Mouse (Mus musculus) induced T-regulatory cell, adult 2 months (primary cell): ENCODE measurements around the gene Ninl.

ENCODE experiments used
- DNase-seq: peaks from one replicate; pipeline ENCODE4 v3.0.0-alpha.2; 2012; ENCODE audit warnings: low read depth

Ninl gene

GRCm38 (mm10) chr2:150997618-150998017 is 41.6 kb downstream of the Ninl start:
- DNase-seq: no peak

- no peak for DNase-seq
Measured at GRCm38 (mm10) chr2:150995324-150995723, 43.9 kb downstream of the Ninl start.

- DNase-seq: no peak
Measured at GRCm38 (mm10) chr2:150991050-150991449, 48.1 kb downstream of the Ninl start.

DNA sequence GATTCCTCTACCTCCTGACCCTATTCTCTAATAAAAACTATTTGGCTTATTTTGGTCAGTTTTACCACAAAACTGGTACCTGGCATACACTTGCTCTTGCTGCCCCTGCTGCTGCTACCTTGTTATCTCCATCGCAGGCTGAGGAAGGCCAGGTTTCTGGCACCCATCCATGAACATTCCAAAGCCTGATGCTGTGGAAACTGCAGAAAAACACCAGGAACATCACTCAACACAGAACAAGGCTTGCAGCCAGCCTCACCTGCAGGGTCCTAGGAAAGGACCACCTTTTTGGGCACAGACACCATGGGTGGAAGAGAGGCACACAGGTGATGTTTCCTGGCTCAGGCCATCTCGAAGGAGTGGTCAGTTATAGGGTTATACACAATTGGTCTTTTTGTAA is 48.7 kb downstream of the Ninl start:
- DNase-seq: no peak

DNA sequence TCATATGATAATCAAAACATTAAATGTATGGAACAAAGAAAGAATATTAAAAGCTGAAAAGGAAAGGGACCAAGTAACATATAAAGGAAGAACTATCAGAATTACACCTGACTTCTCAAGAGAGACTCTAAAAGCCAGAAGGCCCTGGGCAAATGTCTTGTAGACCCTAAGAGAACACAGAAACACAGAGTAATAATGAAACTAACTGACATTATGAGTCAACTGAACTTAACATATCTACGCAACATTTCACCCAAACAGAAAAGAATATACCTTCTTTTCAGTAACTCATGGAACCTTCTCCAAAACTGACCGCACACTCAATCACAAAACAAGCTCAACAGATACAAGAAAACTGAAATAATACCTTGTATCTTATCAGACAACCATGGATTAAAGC is 53.8 kb downstream of the Ninl start:
- DNase-seq: no peak

- no peak for DNase-seq
Measured at GRCm38 (mm10) chr2:150982051-150982450, 57.1 kb downstream of the Ninl start.

DNA sequence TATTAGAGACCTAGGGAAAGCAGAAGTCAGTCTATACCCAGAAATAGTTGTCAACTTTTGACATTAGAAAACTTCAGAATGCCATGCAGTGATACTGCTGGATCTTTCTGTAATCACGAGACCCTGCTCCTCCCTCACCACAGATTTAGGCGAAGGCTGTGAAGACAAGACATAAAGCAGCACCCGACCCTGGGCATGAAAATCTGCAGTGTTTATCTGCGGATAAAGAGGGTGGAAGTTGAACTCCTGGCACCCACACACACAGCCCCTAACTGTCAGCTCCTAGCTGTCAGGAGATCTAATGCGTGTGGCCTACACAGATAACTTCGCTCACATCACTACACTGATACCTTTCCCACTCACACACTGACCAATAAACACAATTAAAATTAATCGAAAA is 57.7 kb downstream of the Ninl start:
- no peak for DNase-seq

DNA sequence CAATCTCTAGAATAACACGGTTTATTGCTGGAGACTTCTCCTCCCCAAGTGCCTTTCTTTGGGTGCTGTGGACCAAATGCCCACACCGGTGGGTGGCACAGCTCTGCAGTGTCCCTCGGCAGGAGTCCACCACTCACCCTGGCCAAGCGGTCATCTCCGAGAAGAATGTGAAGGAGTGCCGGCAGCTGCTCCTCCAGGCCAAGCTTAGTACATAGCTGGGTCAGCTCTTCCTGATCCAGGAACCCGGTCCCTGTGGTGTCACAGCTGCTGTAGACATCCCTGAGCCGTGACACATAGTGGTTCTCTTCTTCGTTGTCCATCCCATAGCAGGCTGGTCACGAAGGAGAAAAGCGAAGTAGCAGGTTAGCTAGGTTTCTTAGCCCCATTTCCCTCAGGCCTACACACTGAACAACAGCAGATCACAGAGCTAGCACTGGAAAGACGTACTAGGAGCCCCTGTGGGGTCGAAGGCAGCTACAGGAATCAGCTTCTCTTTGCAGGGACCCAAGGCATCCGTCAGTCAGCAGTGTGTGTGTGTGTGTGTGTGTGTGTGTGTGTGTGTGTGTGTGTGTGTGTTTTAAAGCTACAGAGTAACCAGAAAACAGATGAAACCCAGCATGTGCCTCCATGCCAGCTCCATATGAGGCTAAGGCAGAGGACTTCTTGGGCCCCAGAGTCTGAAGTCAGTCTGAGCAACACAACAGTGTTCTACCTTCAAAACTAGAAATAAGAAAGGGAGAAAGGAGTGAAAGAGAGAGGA is 59.1 kb downstream of the Ninl start:
- DNase-seq: no peak

DNA sequence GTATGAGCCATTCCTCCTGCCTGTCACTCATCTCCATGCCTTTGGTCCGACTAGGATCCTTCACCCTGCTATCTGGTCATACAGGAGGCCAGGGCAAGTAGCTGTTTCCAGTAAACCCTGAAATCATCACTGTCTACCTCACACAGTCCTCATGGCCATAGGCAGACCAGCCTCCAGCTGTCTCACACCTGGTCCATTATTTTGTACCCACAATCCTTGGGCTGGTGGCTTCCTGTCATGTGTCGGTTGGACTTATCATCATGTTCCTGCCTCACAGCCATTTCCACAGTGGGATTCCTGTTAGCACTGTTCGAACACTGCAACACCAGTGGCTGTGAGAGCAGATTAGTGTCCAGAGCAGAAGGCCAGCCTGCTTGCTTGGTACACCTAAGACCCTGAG is 60.4 kb downstream of the Ninl start:
- no peak for DNase-seq

DNA sequence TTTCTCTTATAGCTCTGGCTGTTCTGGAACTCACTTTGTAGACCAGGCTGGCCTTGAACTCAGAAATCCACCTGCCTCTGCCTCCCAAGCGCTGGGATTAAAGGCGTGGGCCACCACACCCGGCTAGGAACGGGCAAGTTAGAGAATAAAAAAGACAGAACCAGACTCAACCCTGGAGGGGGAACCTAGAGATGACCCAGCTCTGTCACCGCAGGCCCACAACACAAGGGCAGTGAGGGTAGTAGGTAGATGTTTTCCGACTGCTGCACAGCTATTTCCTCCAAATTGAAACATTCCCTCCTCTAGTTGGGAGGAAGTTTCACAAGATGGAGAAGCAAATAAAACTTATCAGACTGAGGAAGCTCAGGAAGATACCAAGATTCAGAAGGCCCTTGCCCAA is 61.5 kb downstream of the Ninl start:
- DNase-seq: no peak

DNA sequence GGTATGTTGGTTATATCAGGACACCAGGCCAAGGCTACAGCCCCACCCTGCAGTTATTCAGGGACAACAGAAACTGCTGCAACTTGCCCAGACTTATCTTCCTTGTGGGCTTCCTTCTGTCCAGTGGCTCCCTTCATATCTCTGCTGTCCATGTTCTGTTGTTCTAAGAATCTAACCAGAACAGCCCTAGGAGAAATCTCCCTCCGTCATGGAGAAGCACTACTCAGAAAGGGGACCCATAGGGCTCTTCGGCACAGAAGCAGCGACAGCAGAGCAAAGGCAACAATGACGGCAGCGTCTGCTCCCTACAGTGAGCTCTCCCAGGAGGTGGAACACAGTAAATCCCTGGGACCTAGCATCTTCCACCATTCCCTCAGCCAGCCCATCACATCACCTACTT is 62.3 kb downstream of the Ninl start:
- no peak for DNase-seq

DNA sequence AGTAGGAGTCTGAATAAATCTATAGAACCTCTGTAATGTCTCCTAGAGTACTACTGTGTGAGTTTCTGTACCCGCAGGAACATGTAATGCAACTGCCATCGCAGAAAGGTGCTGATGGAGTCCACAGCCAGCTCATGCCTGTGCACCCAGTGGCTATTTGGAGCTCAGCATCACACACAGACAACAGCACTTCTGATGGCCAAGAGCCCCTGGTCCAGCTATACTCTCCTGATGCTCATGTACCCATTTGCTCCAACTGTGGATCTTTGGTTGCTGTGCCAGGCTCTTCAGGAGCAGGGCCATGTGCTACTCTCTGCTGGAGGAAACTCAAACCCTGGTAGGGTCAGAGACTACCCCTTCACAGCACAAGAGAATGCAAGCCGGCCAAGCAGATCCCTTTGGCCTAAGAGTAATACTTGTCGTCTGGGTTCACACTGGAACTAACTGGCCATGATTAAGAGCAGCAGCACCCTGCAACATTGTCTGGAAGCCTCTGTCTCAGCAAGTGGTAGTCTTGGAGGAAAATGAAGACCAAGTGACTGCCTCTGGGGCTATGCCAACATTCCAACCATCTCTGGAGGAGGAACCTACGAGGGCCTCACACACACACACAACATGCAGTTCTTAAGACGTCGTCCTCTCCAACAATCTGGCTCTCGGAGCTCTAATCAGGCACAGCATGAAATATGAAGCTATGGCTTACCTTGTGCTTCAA is 65.6 kb downstream of the Ninl start:
- DNase-seq: no peak

DNA sequence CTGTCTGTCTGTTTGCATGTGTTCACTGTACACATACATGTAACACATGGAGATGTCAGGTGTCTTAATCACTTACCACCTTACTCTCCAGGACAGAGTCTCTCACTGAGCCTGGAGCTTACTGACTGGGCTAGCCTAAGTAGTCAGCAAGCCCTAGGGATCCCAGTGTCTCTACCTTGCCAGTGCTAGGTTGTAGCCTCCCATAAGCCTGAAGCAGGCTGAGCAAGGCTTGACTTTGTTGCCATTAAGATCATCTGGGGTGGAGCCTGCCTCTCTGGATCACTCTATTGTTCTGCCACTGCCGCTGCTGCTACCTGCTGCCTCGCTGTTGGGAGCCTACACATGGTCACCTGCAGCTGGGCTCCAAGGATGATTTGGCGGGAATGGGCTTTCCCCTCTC is 66.5 kb downstream of the Ninl start:
- no peak for DNase-seq

GRCm38 (mm10) chr2:150971856-150972255 is 67.3 kb downstream of the Ninl start:
- DNase-seq: no peak

GRCm38 (mm10) chr2:150969231-150969630 is 70.0 kb downstream of the Ninl start:
- DNase-seq: no peak

GRCm38 (mm10) chr2:150967491-150967890 is 71.7 kb downstream of the Ninl start:
- DNase-seq: no peak

GRCm38 (mm10) chr2:150965951-150966350 is 73.2 kb downstream of the Ninl start:
- no peak for DNase-seq

GRCm38 (mm10) chr2:150964641-150965040 is 74.5 kb downstream of the Ninl start:
- DNase-seq: no peak

GRCm38 (mm10) chr2:150963246-150963645 is 75.9 kb downstream of the Ninl start:
- DNase-seq: no peak

DNA sequence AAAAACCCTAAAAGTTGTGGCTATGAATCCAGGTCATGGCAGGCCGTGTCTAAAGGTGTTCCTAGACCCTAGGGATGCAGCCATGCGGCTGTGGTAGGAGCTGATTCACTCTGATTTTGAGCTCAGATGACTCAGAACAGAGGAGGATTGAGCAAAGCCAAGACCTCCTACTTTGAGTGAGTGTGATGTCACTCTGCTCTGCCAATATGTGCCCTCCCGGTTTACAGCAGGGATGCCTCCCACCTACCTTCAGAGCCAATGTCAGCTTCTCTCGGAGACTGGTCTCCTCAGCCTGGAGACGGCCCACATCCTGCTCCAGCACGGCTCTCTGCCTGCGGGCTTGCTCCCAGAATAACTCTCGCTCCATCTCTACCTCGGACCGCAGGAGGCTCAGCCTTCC is 79.7 kb downstream of the Ninl start:
- no peak for DNase-seq

GRCm38 (mm10) chr2:150955859-150956258 is 83.3 kb downstream of the Ninl start:
- DNase-seq: no peak

- no peak for DNase-seq
Measured at GRCm38 (mm10) chr2:150951201-150951600, 88.0 kb downstream of the Ninl start.

DNA sequence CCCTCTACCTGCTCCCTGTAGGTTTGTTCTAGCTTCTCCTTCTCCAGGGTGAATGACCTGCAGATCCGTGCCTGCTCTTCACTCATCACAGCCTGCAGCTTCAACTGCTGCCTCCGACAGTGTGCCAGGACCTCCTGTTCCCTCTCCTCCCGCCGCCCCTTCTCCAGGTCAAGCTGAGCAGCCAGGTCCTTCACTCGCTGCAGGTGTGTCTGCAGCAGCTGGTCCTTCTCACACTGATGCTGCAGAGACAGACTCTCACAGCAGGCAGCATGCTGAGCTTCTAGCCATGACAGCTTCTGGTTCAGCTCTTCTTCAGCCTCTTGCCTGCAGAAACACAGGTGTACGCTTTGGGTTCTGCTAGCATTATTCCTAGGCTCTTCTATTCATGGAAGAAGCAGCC is 89.1 kb downstream of the Ninl start:
- DNase-seq: no peak

DNA sequence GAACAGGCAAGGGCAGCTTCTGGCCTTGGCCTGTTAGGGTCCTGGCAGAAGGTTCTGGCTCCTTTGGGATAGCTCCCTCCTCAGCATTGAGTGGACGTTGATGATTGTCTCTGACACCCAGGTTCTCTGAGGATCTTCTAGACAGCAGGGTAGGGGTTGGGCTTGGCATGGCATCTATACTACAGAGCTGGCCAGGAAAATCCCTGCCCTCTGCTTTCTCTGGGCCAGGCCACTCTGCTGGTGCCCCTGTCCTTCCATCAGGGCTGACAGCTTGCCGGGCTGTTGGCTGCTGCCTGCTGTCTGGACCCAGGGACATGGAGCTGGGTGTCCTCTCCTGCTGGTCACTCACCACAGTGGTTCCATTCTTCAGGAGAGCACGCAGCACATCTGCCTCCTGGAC is 89.5 kb downstream of the Ninl start:
- DNase-seq: no peak
